In genomic region chr3:66310586-66310985, GRCm38 (mm10) we compare ENCODE assay signal across 21 mouse cellular contexts. TPM values are rescaled to one million over a fixed set of nuclear protein-coding genes. Genes with fewer than 3 reads are reported as not detected.
"Had no signal": no experiment of that assay in that cellular context is flagged by ENCODE, and none has a peak within 500 bp of the region (broad histone marks: within the 10 kb centered on the region; RNA-seq: fewer than 3 reads in every experiment).

No protein-coding gene starts in this region.

- H3K4me3 ChIP-seq: liver, embryonic 13.5 days; liver, embryonic 15.5 days; megakaryocyte, embryonic 14.5 days; midbrain, embryonic 13.5 days; midbrain, embryonic 15.5 days; neural tube, embryonic 12.5 days; stomach, embryonic 15.5 days had no signal

- H3K36me3 ChIP-seq: liver, embryonic 13.5 days; liver, embryonic 15.5 days; midbrain, embryonic 13.5 days; midbrain, embryonic 15.5 days; neural tube, embryonic 12.5 days; stomach, embryonic 15.5 days had no signal

- ATAC-seq: liver, postnatal 0 days; midbrain, embryonic 13.5 days; midbrain, embryonic 15.5 days had no signal

- H3K27ac ChIP-seq: liver, embryonic 13.5 days; liver, embryonic 15.5 days; macrophage; midbrain, embryonic 13.5 days; midbrain, embryonic 15.5 days; neural tube, embryonic 12.5 days; stomach, embryonic 15.5 days; stomach, postnatal 0 days had no signal

- H3K9me3 ChIP-seq: liver, embryonic 13.5 days; liver, embryonic 15.5 days; megakaryocyte, embryonic 14.5 days; midbrain, embryonic 13.5 days; midbrain, embryonic 15.5 days; neural tube, embryonic 12.5 days; stomach, embryonic 15.5 days had no signal

- H3K9ac ChIP-seq: liver, embryonic 13.5 days; liver, embryonic 15.5 days; liver, postnatal 0 days; midbrain, embryonic 13.5 days; midbrain, embryonic 15.5 days; neural tube, embryonic 12.5 days; stomach, embryonic 15.5 days had no signal

- DNase-seq: liver, embryonic 13.5 days; liver, postnatal 0 days; lung, postnatal 14 days; right cerebral cortex, postnatal 14 days; thymus, adult 2 months; thymus, postnatal 25 days; thymus, postnatal 4 days had no signal

- H3K4me2 ChIP-seq: liver, embryonic 11.5 days; liver, embryonic 13.5 days; liver, embryonic 15.5 days; midbrain, embryonic 11.5 days; midbrain, embryonic 13.5 days; midbrain, embryonic 15.5 days; neural tube, embryonic 12.5 days; stomach, embryonic 15.5 days had no signal

- H3K4me1 ChIP-seq: liver, embryonic 13.5 days; liver, embryonic 15.5 days; midbrain, embryonic 13.5 days; midbrain, embryonic 15.5 days; neural tube, embryonic 12.5 days; stomach, embryonic 15.5 days had no signal

- H3K27me3 ChIP-seq: liver, embryonic 13.5 days; liver, embryonic 15.5 days; megakaryocyte, embryonic 14.5 days; midbrain, embryonic 13.5 days; midbrain, embryonic 15.5 days; neural tube, embryonic 12.5 days; stomach, embryonic 15.5 days had no signal

RNA-seq across cellular contexts. Expression of gene Veph1, which starts 13.9 kb away (rescaled TPM):
- total RNA-seq: megakaryocyte progenitor cell, adult 5-6 weeks; monocyte, adult 5-6 weeks; neutrophil, adult 5-6 weeks had no signal
- polyA plus RNA-seq: liver, postnatal 0 days; macrophage; spleen, adult 2 months; thymus, adult 2 months had no signal
